Mouse (Mus musculus): ENCODE data around the gene Myl12a.

GRCm38 (mm10) chr17:71024071-71024470 is 21.4 kb upstream of the Myl12a start:
- TF ChIP-seq CTCF (IDR thresholded peaks at IDR 0.05; ENCODE audit: control insufficient read depth, insufficient read depth, insufficient read length) = no peak
- TF ChIP-seq MAX (IDR thresholded peaks at IDR 0.05) = no peak
- no peak for TF ChIP-seq CEBPB (IDR thresholded peaks at IDR 0.05; ENCODE audit: low read depth)
